Mouse (Mus musculus) heart, embryonic 16.5 days (tissue): ENCODE results near the gene Stat5b. TPM values are rescaled to one million over a fixed set of nuclear protein-coding genes. Genes with fewer than 3 reads are reported as not detected.

Experiments
- polyA plus RNA-seq: library from polyadenylated mRNA; unstranded; fragments of >200 nt; fragmentation: Nextera tagmentation; extraction: Ambion mirVana; gene quantifications from 2 replicates; pipeline ENCODE4 v1.2.1, GENCODE M21; 2015

Stat5b gene
- polyA plus RNA-seq, 1 experiment from 2014 or later, result 36.5 TPM

Other genes starting within 250 kb of the Stat5b start
- 78.8 and 81.5 TPM in 2 replicates for gene Nkiras2, start 231.5 kb downstream of the Stat5b start, polyA plus RNA-seq
- 219 and 228 TPM in 2 replicates for gene Dnajc7, start 230.6 kb downstream of the Stat5b start, polyA plus RNA-seq
- 0.26 and 0.60 TPM in 2 replicates for gene Zfp385c, start 158.3 kb downstream of the Stat5b start, polyA plus RNA-seq
- 1.5 and 2.6 TPM in 2 replicates for gene Dhx58, start 146.5 kb downstream of the Stat5b start, polyA plus RNA-seq
- gene Kat2a, start 138.3 kb downstream of the Stat5b start, polyA plus RNA-seq, result 30.5 and 31.7 TPM in 2 replicates
- gene Hspb9, start 136.9 kb downstream of the Stat5b start, polyA plus RNA-seq, result 0.24 TPM in 1 of 2 replicates, not detected in the other
- gene Rab5c, start 112.5 kb downstream of the Stat5b start, polyA plus RNA-seq, result 17.9 and 19.9 TPM in 2 replicates
- gene Kcnh4, start 90.8 kb downstream of the Stat5b start, polyA plus RNA-seq, result not detected in 2 replicates
- gene Hcrt, start 87.8 kb downstream of the Stat5b start, polyA plus RNA-seq, result not detected in 2 replicates
- 7.1 and 7.7 TPM in 2 replicates for gene Ghdc, start 79.8 kb downstream of the Stat5b start, polyA plus RNA-seq
- 10.1 and 15.1 TPM in 2 replicates for gene Stat5a, start 8.6 kb upstream of the Stat5b start, polyA plus RNA-seq
- gene Stat3, start 88.8 kb upstream of the Stat5b start, polyA plus RNA-seq, result 60.4 and 64.9 TPM in 2 replicates
- 428 and 460 TPM in 2 replicates for gene Cavin1, start 120.2 kb upstream of the Stat5b start, polyA plus RNA-seq
- 50.7 and 53.6 TPM in 2 replicates for gene Atp6v0a1, start 158.7 kb upstream of the Stat5b start, polyA plus RNA-seq
- gene Naglu, start 219.3 kb upstream of the Stat5b start, polyA plus RNA-seq, result 11.5 and 13.1 TPM in 2 replicates
- 0.21 and 0.28 TPM in 2 replicates for gene Hsd17b1, start 227.7 kb upstream of the Stat5b start, polyA plus RNA-seq
- 29.9 and 30.0 TPM in 2 replicates for gene Coasy, start 231.8 kb upstream of the Stat5b start, polyA plus RNA-seq
- gene Mlx, start 236.6 kb upstream of the Stat5b start, polyA plus RNA-seq, result 38.6 and 41.7 TPM in 2 replicates
- 22.6 and 25.7 TPM in 2 replicates for gene Psmc3ip, start 244.7 kb upstream of the Stat5b start, polyA plus RNA-seq